Mouse (Mus musculus) bone marrow macrophage, adult 2 months (primary cell): ENCODE results near the gene Tent5b.

ENCODE experiments used
- CTCF ChIP-seq: IDR thresholded peaks from 2 replicates; pipeline ENCODE4 v1.5.1; 2012; ENCODE audit warnings: low read depth, mild to moderate bottlenecking, low read length, moderate library complexity
- POLR2A ChIP-seq: IDR thresholded peaks from 2 replicates; pipeline ENCODE4 v1.6.1; 2012; ENCODE audit warnings: mild to moderate bottlenecking, low read depth, low read length, borderline replicate concordance

DNA sequence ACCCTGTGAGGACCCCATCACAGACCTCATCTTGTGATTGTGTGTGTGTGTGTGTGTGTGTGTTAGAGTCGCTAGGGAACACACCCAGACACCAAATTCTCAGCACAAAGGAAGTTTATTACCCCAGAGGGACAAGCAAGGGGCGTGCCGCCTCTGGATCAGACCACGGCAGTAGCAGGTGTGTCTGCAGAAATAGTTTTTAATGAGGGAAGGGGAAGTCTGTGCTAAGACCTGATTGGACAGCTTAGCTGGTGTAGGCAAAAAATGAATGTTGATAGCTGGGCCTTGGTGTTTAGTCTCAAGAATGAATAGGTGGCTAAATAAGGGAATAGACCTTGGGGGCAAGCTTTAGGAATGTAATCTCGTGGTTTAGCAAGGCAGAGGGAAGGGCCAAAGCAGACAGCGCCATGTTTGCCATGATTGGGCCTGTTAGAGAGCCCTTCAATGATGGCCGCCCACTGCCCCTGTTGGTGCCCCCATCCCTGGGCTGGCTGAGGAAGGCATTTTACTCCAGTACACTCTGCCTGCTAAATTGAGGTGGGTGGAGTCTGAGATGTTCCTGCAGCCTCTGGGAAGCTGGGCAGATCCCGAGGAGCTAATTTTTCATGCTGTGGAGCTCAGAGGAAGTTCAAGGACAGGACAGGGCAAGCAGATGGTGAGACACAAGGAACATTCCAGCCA is 31.1 kb upstream of the Tent5b start:
- TF ChIP-seq POLR2A, result no peak
- TF ChIP-seq CTCF, result no peak
